Comparison of ENCODE assay signal across 14 mouse cellular contexts in genomic region chr9:29594537-29595294, GRCm38 (mm10).
DNase-seq lines count a peak whose midpoint lies in the region; ATAC-seq lines count a peak whose summit lies in the region.
"Had no signal": no experiment of that assay in that cellular context is flagged by ENCODE, and none has a peak within 500 bp of the region (broad histone marks: within the 10 kb centered on the region; RNA-seq: fewer than 3 reads in every experiment).

No protein-coding gene starts in this region.

- H3K9ac ChIP-seq in heart, embryonic 15.5 days = no peak overlapping the region
- 0 out of 2 replicates have a peak overlapping the region, but pooled peaks have one; percentile 14 for H3K9ac ChIP-seq in hindbrain, embryonic 15.5 days
- H3K9ac ChIP-seq: embryonic facial prominence, embryonic 13.5 days; liver, embryonic 15.5 days had no signal

- DNase-seq in heart, adult 8-10 months (ENCODE audit: low spot score) = no peak
- peak; percentile 52 for DNase-seq in cerebellum, adult 11 months
- peak; percentile 83 for DNase-seq in cerebellum, adult 9-10 months
- DNase-seq in retina, postnatal 1 day = no peak
- DNase-seq in limb, embryonic 10.5 days (ENCODE audit: low spot score) = no peak
- DNase-seq: kidney, adult 9 months; lung, postnatal 4 days; right cerebral cortex, postnatal 4 days had no signal

- H3K4me3 ChIP-seq in heart, embryonic 15.5 days = peak overlapping the region; percentile 28
- H3K4me3 ChIP-seq in hindbrain, embryonic 15.5 days = no peak overlapping the region
- no peak overlapping the region for H3K4me3 ChIP-seq in limb, embryonic 10.5 days
- H3K4me3 ChIP-seq: embryonic facial prominence, embryonic 13.5 days; liver, embryonic 15.5 days had no signal

- peaks cover 20% of the 10 kb centered on the region for H3K4me1 ChIP-seq in heart, embryonic 15.5 days (replicated peaks)
- peaks cover 29% of the 10 kb centered on the region for H3K4me1 ChIP-seq in hindbrain, embryonic 15.5 days (replicated peaks)
- peaks cover 8% of the 10 kb centered on the region; the same call in 1 of the 2 replicates for H3K4me1 ChIP-seq in limb, embryonic 10.5 days
- H3K4me1 ChIP-seq: embryonic facial prominence, embryonic 13.5 days; liver, embryonic 15.5 days had no signal

- peak overlapping the region; percentile 54 for H3K4me2 ChIP-seq in heart, embryonic 15.5 days
- no peak overlapping the region for H3K4me2 ChIP-seq in hindbrain, embryonic 15.5 days
- H3K4me2 ChIP-seq: embryonic facial prominence, embryonic 13.5 days; liver, embryonic 15.5 days had no signal

- H3K27me3 ChIP-seq in heart, embryonic 15.5 days = no peaks in the 10 kb centered on the region
- H3K27me3 ChIP-seq in hindbrain, embryonic 15.5 days = no peaks in the 10 kb centered on the region
- peaks cover 13% of the 10 kb centered on the region; the same call in 1 of the 2 replicates for H3K27me3 ChIP-seq in limb, embryonic 10.5 days (ENCODE audit: low read depth, poor library complexity, severe bottlenecking)
- H3K27me3 ChIP-seq: embryonic facial prominence, embryonic 13.5 days; liver, embryonic 15.5 days had no signal

- WGBS in heart, embryonic 15.5 days = 48% methylated on average over 21 of the region's 21 CpGs
- 47% methylated on average over 21 of the region's 21 CpGs for WGBS in hindbrain, embryonic 15.5 days
- WGBS in limb, embryonic 10.5 days = 72% methylated on average over 21 of the region's 21 CpGs

- no peak overlapping the region for H3K27ac ChIP-seq in heart, embryonic 15.5 days
- peak overlapping the region; percentile 58 for H3K27ac ChIP-seq in hindbrain, embryonic 15.5 days (replicated peaks)
- no peak overlapping the region for H3K27ac ChIP-seq in limb, embryonic 10.5 days
- H3K27ac ChIP-seq: embryonic facial prominence, embryonic 13.5 days; liver, embryonic 15.5 days had no signal

- no peaks in the 10 kb centered on the region for H3K36me3 ChIP-seq in heart, embryonic 15.5 days
- no peaks in the 10 kb centered on the region for H3K36me3 ChIP-seq in hindbrain, embryonic 15.5 days
- H3K36me3 ChIP-seq in limb, embryonic 10.5 days = no peaks in the 10 kb centered on the region
- H3K36me3 ChIP-seq: embryonic facial prominence, embryonic 13.5 days; liver, embryonic 15.5 days had no signal

- no peaks in the 10 kb centered on the region for H3K9me3 ChIP-seq in heart, embryonic 15.5 days (replicated peaks)
- H3K9me3 ChIP-seq in hindbrain, embryonic 15.5 days = no peaks in the 10 kb centered on the region
- no peaks in the 10 kb centered on the region for H3K9me3 ChIP-seq in limb, embryonic 10.5 days (replicated peaks)
- H3K9me3 ChIP-seq: embryonic facial prominence, embryonic 13.5 days; liver, embryonic 15.5 days had no signal

- no peak for ATAC-seq in heart, embryonic 15.5 days (replicated peaks; ENCODE audit: insufficient number of reproducible peaks, insufficient read depth, low FRiP score, low read depth)
- ATAC-seq in hindbrain, embryonic 15.5 days (ENCODE audit: low FRiP score, low read depth) = no peak
- ATAC-seq: activated CD4-positive, CD25-positive, alpha-beta regulatory T cell, adult 4 months; CD4-positive, CD25-positive, alpha-beta regulatory T cell, adult 4 months had no signal

Comparison
In these comparisons a context has a peak if more than half of its experiments do, and no peak if none do; other contexts are left out.
1. DNase-seq: peak in cerebellum, adult 11 months (single experiment) and cerebellum, adult 9-10 months (single experiment); none in heart, adult 8-10 months (single experiment), retina, postnatal 1 day (single experiment) and limb, embryonic 10.5 days (single experiment).